Mouse (Mus musculus): Measurements from ENCODE around the gene Irgm1. TPM values are rescaled to one million over a fixed set of nuclear protein-coding genes. Genes with fewer than 3 reads are reported as not detected.
"Not testable (repeated sequence)": the region's sequence is repeated elsewhere in the genome, so short reads cannot be mapped to it uniquely, and the experiment has no call there.

Gene Irgm1
- total and polyA plus RNA-seq, 2 experiments from 2014 or later = 15.0 to 34.7 TPM

- Histone ChIP-seq H3K4me1 (ENCODE audit: control insufficient read depth, insufficient read depth) (peaks cover 19% of the 10 kb centered on the region), H3K27ac (ENCODE audit: low read depth) (peak within 1 kb of the TSS; percentile 79), H3K4me2 (ENCODE audit: low read depth, low read length) (peak within 1 kb of the TSS; percentile 63), H3K4me3 (ENCODE audit: low read depth, low read length) (peak within 1 kb of the TSS; percentile 52), H3K9ac (replicated peaks; ENCODE audit: low read depth, low read length) (peak within 1 kb of the TSS; percentile 59)
- H3K9me3 ChIP-seq (replicated peaks; ENCODE audit: control insufficient read depth, low read length); H3K27me3 ChIP-seq (ENCODE audit: control insufficient read depth, insufficient read depth, low read length); H3K36me3 ChIP-seq (replicated peaks; ENCODE audit: control insufficient read depth, insufficient read depth, low read length); DNase-seq (ENCODE audit: low spot score): not testable (repeated sequence)
- peak; percentile 83 for ATAC-seq (ENCODE audit: insufficient read depth, low read depth)
- WGBS = under 1% methylated on average over 41 of the region's 92 CpGs
- 0 out of 2 replicates have a peak, but pooled peaks have one; percentile 2 for TF ChIP-seq CTCF (IDR thresholded peaks at IDR 0.05; ENCODE audit: low read depth)
Observed at GRCm38 (mm10) chr11:48825979-48826751, 45.3 kb downstream of the Irgm1 start, which contains the start of the genes Trim7 and Gm12184. Gene Trim7, plus strand, starts transcription at chr11:48826140. Gene Gm12184, minus strand, starts transcription at chr11:48826655.

GRCm38 (mm10) chr11:48824311-48824830 lies 47.1 kb downstream of the Irgm1 start:
- no peak for ATAC-seq (ENCODE audit: insufficient read depth, low read depth)
- H3K4me1 ChIP-seq (ENCODE audit: control insufficient read depth, insufficient read depth) = peaks cover 13% of the 10 kb centered on the region; the same call in 1 of the 2 replicates
- WGBS = 12% methylated on average over 22 of the region's 22 CpGs
- H3K9me3 ChIP-seq (replicated peaks; ENCODE audit: control insufficient read depth, low read length) = no peaks in the 10 kb centered on the region
- peak overlapping the region; percentile 38 for H3K4me3 ChIP-seq (ENCODE audit: low read depth, low read length)
- no peak for DNase-seq (ENCODE audit: low spot score)
- H3K27ac ChIP-seq (ENCODE audit: low read depth) = no peak overlapping the region
- TF ChIP-seq CTCF (IDR thresholded peaks at IDR 0.05; ENCODE audit: low read depth) (no peak), EP300 (IDR thresholded peaks at IDR 0.05; ENCODE audit: low read depth) (no peak)
- H3K36me3 ChIP-seq (replicated peaks; ENCODE audit: control insufficient read depth, insufficient read depth, low read length) = no peaks in the 10 kb centered on the region
- H3K9ac ChIP-seq (replicated peaks; ENCODE audit: low read depth, low read length) = no peak overlapping the region
- peak overlapping the region; percentile 64 for H3K4me2 ChIP-seq (ENCODE audit: low read depth, low read length)
- no peaks in the 10 kb centered on the region for H3K27me3 ChIP-seq (ENCODE audit: control insufficient read depth, insufficient read depth, low read length)

- peak; percentile 30 for DNase-seq (ENCODE audit: low spot score)
- H3K4me1 ChIP-seq (ENCODE audit: control insufficient read depth, insufficient read depth) = peaks cover 13% of the 10 kb centered on the region; the same call in 1 of the 2 replicates
- H3K27me3 ChIP-seq (ENCODE audit: control insufficient read depth, insufficient read depth, low read length) = no peaks in the 10 kb centered on the region
- TF ChIP-seq CTCF (IDR thresholded peaks at IDR 0.05; ENCODE audit: low read depth) (no peak), EP300 (IDR thresholded peaks at IDR 0.05; ENCODE audit: low read depth) (no peak)
- ATAC-seq (ENCODE audit: insufficient read depth, low read depth) = no peak
- no peaks in the 10 kb centered on the region for H3K36me3 ChIP-seq (replicated peaks; ENCODE audit: control insufficient read depth, insufficient read depth, low read length)
- H3K9ac ChIP-seq (replicated peaks; ENCODE audit: low read depth, low read length) = peak overlapping the region; percentile 16; the same call in 1 of the 2 replicates
- WGBS = 3% methylated on average over 15 of the region's 15 CpGs
- peak overlapping the region; percentile 64 for H3K4me2 ChIP-seq (ENCODE audit: low read depth, low read length)
- H3K27ac ChIP-seq (ENCODE audit: low read depth) = no peak overlapping the region
- no peaks in the 10 kb centered on the region for H3K9me3 ChIP-seq (replicated peaks; ENCODE audit: control insufficient read depth, low read length)
- peak overlapping the region; percentile 38 for H3K4me3 ChIP-seq (ENCODE audit: low read depth, low read length)
Observed at GRCm38 (mm10) chr11:48823536-48823972, 47.9 kb downstream of the Irgm1 start.

GRCm38 (mm10) chr11:48822768-48823512 lies 48.5 kb downstream of the Irgm1 start:
- no peak for ATAC-seq (ENCODE audit: insufficient read depth, low read depth)
- peak overlapping the region; percentile 38 for H3K4me3 ChIP-seq (ENCODE audit: low read depth, low read length)
- H3K27me3 ChIP-seq (ENCODE audit: control insufficient read depth, insufficient read depth, low read length) = no peaks in the 10 kb centered on the region
- no peaks in the 10 kb centered on the region for H3K9me3 ChIP-seq (replicated peaks; ENCODE audit: control insufficient read depth, low read length)
- no peak overlapping the region for H3K9ac ChIP-seq (replicated peaks; ENCODE audit: low read depth, low read length)
- DNase-seq (ENCODE audit: low spot score) = no peak
- H3K4me1 ChIP-seq (ENCODE audit: control insufficient read depth, insufficient read depth) = peaks cover 13% of the 10 kb centered on the region; the same call in 1 of the 2 replicates
- peak overlapping the region; percentile 64 for H3K4me2 ChIP-seq (ENCODE audit: low read depth, low read length)
- no peak overlapping the region for H3K27ac ChIP-seq (ENCODE audit: low read depth)
- TF ChIP-seq CTCF (IDR thresholded peaks at IDR 0.05; ENCODE audit: low read depth) (no peak), EP300 (IDR thresholded peaks at IDR 0.05; ENCODE audit: low read depth) (no peak)
- 42% methylated on average over 14 of the region's 14 CpGs for WGBS
- no peaks in the 10 kb centered on the region for H3K36me3 ChIP-seq (replicated peaks; ENCODE audit: control insufficient read depth, insufficient read depth, low read length)

GRCm38 (mm10) chr11:48821299-48821698 lies 50.2 kb downstream of the Irgm1 start:
- H3K36me3 ChIP-seq (replicated peaks; ENCODE audit: control insufficient read depth, insufficient read depth, low read length); H3K4me3 ChIP-seq (ENCODE audit: low read depth, low read length); H3K27me3 ChIP-seq (ENCODE audit: control insufficient read depth, insufficient read depth, low read length); H3K27ac ChIP-seq (ENCODE audit: low read depth); ATAC-seq (ENCODE audit: insufficient read depth, low read depth); DNase-seq (ENCODE audit: low spot score); H3K9me3 ChIP-seq (replicated peaks; ENCODE audit: control insufficient read depth, low read length); H3K4me2 ChIP-seq (ENCODE audit: low read depth, low read length); H3K9ac ChIP-seq (replicated peaks; ENCODE audit: low read depth, low read length): not testable (repeated sequence)
- 79% methylated on average over 14 of the region's 14 CpGs for WGBS
- H3K4me1 ChIP-seq (ENCODE audit: control insufficient read depth, insufficient read depth) = peaks cover 11% of the 10 kb centered on the region

Measured in heart, postnatal 0 days (tissue).